Mouse (Mus musculus) kidney, postnatal 25 days (tissue): ENCODE data around the gene Chadl.

Experiments
- DNase-seq, 2 experiments: peaks; one replicate each; pipeline ENCODE4 v3.0.0; 2021; ENCODE audit warnings: mixed read lengths in 2 of 2

The Chadl gene

GRCm38 (mm10) chr15:81700161-81700560 is 3.1 kb upstream of the Chadl start:
- no peak for DNase-seq

- DNase-seq, result no peak
Observed at GRCm38 (mm10) chr15:81698532-81698931, 1.4 kb upstream of the Chadl start.

GRCm38 (mm10) chr15:81697847-81698246 is 760 bp upstream of the Chadl start:
- DNase-seq, result peak; percentile 50 to 58

- DNase-seq, result peak in 1 of 2 experiments; percentile 58
Observed at GRCm38 (mm10) chr15:81694891-81695290, 2.2 kb downstream of the Chadl start.

- peak; percentile 84 to 92 for DNase-seq
Observed at GRCm38 (mm10) chr15:81693967-81694881, 2.9 kb downstream of the Chadl start.

- peak in 1 of 2 experiments; percentile 38 for DNase-seq
Observed at GRCm38 (mm10) chr15:81693366-81693966, 3.6 kb downstream of the Chadl start.

GRCm38 (mm10) chr15:81680301-81680805 is 16.7 kb downstream of the Chadl start:
- no peak for DNase-seq

GRCm38 (mm10) chr15:81676637-81677036 is 20.4 kb downstream of the Chadl start:
- DNase-seq, result no peak

- peak; percentile 51 to 68 for DNase-seq
Observed at GRCm38 (mm10) chr15:81670231-81670640, 26.9 kb downstream of the Chadl start.

GRCm38 (mm10) chr15:81666957-81667356 is 30.1 kb downstream of the Chadl start:
- DNase-seq, result no peak

- peak; percentile 93 to 96 for DNase-seq
Observed at GRCm38 (mm10) chr15:81663697-81664561, 33.2 kb downstream of the Chadl start, which contains the start of gene L3mbtl2. L3mbtl2 (plus strand) TSS chr15:81663889.

- no peak for DNase-seq
Observed at GRCm38 (mm10) chr15:81663281-81663680, 33.8 kb downstream of the Chadl start.

GRCm38 (mm10) chr15:81661701-81662100 is 35.4 kb downstream of the Chadl start:
- DNase-seq, result no peak

GRCm38 (mm10) chr15:81650636-81651035 is 46.5 kb downstream of the Chadl start:
- peak in 1 of 2 experiments; percentile 48 for DNase-seq

GRCm38 (mm10) chr15:81649516-81650455 is 47.3 kb downstream of the Chadl start:
- no peak for DNase-seq
